Mouse (Mus musculus): Measurements from ENCODE around the gene Gm10639. TPM values are rescaled to one million over a fixed set of nuclear protein-coding genes. Genes with fewer than 3 reads are reported as not detected.
"Not testable (repeated sequence)": the region's sequence is repeated elsewhere in the genome, so short reads cannot be mapped to it uniquely, and the experiment has no call there.

Gene Gm10639
- total and polyA plus RNA-seq, 3 experiments, result not detected

DNA sequence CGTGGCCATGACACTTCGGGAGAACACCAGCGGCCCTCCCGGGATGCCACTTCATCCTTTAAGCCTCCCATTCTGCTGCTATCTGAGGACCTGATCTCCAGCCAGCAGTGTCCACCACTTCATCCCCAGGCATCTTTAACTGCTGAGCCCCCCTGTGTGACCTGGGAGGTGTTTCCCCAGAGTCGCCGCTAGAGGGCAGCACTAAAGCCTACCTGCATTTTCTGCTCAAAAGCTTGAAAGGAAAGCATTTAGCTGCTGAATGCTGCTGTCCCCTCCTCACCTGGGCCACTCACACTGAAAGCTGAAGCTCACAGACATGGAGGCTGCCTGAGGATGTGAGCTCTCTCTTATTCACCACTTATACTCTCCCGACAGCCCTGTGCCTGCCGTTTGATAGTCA lies 50.6 kb downstream of the Gm10639 start:
- DNase-seq (ENCODE audit: low spot score), result peak; percentile 4
- not testable (repeated sequence) for ATAC-seq (ENCODE audit: extremely low read depth, insufficient number of reproducible peaks, low FRiP score, poor library complexity, severe bottlenecking); H3K4me3 ChIP-seq (ENCODE audit: low read depth, low read length); H3K27me3 ChIP-seq (ENCODE audit: insufficient read depth, low read length); H3K4me1 ChIP-seq (ENCODE audit: insufficient read depth, low read depth, low read length); H3K36me3 ChIP-seq (replicated peaks); H3K9me3 ChIP-seq (replicated peaks)
- peak; percentile 76 for TF ChIP-seq CTCF (IDR thresholded peaks at IDR 0.05; ENCODE audit: low read depth, low read length)

DNA sequence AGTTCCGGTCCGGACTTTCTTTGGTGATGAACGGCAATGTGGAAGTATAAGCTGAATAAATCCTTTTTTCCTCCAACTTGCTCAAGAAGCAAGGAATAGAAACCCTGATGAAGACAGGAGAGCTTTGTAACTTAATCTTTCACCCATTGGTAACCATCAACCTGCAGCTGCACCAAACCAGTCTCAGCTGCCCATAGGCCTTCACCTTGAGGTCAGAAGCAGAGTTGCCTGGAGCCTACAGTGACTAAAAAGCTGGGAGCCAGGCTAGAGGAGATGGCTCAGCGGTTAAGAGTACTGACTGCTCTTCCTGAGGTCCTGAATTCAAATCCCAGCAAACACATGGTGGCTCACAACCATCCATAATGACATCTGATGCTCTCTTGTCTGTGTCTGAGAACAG lies 52.8 kb downstream of the Gm10639 start:
- not testable (repeated sequence) for H3K9me3 ChIP-seq (replicated peaks); ATAC-seq (ENCODE audit: extremely low read depth, insufficient number of reproducible peaks, low FRiP score, poor library complexity, severe bottlenecking); DNase-seq (ENCODE audit: low spot score); H3K4me1 ChIP-seq (ENCODE audit: insufficient read depth, low read depth, low read length); H3K36me3 ChIP-seq (replicated peaks); H3K4me3 ChIP-seq (ENCODE audit: low read depth, low read length); H3K27me3 ChIP-seq (ENCODE audit: insufficient read depth, low read length)

DNA sequence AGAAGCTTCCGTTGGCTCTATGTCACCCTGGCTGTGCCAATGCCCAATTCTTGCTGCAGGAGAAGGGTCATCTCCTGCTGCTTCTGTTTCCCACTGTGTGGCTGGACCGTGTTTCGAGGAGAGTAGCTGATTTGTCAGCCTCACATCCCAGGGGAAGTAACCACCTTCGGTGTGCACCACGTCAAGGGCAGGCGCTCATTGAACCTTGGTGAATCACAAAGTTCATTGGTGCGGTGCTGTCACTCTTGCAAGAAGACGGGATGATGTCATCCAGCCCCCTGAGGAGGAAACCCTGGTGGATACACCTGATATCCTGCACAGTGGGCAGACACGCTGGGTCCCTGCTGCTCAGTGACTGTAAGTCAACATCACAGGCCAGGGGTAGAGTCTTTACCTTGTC lies 53.3 kb downstream of the Gm10639 start:
- H3K9me3 ChIP-seq (replicated peaks); H3K36me3 ChIP-seq (replicated peaks); H3K4me3 ChIP-seq (ENCODE audit: low read depth, low read length); DNase-seq (ENCODE audit: low spot score); ATAC-seq (ENCODE audit: extremely low read depth, insufficient number of reproducible peaks, low FRiP score, poor library complexity, severe bottlenecking); H3K4me1 ChIP-seq (ENCODE audit: insufficient read depth, low read depth, low read length); H3K27me3 ChIP-seq (ENCODE audit: insufficient read depth, low read length): not testable (repeated sequence)

DNA sequence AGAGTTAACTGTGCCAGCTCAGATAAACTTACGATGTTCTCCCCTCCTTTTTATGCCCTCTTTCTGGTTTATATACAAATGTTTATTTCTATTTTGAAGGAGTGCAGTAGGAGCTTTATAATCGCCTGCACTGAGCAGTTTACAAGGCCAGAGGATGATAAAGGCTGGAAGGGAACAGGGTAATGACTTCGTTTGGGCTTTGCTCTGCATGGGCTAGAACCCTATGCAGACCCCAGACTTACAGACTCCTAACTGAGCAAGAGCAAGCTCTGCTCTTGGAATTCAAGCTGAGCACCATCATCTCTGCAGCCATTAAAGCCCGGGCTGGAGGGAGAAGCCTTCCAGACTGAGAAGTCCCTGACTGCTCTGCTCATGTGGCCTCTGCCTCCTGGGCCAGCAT lies 55.5 kb downstream of the Gm10639 start:
- not testable (repeated sequence) for H3K9me3 ChIP-seq (replicated peaks); H3K4me1 ChIP-seq (ENCODE audit: insufficient read depth, low read depth, low read length); H3K27me3 ChIP-seq (ENCODE audit: insufficient read depth, low read length); H3K4me3 ChIP-seq (ENCODE audit: low read depth, low read length); H3K36me3 ChIP-seq (replicated peaks); ATAC-seq (ENCODE audit: extremely low read depth, insufficient number of reproducible peaks, low FRiP score, poor library complexity, severe bottlenecking); DNase-seq (ENCODE audit: low spot score)

DNA sequence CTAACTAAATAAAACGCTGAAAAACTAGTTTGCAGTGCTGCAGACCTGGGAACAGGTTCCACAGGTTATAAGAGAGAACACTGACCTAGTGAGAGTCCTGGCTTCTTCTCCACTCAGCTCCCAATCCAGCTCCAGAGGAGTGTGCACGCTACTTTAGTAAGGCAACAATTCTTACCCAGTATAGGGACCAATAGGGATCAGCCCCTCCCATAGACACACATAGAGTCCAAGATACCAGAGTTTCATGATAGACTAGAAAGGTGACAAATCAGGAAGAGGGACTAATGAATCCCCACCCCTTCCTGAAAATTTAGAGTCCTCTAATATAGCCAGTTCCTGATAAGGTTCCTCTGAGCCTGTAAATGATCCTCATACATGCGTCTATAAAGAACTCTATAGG lies 57.3 kb downstream of the Gm10639 start:
- H3K27me3 ChIP-seq (ENCODE audit: insufficient read depth, low read length), result peaks cover 5% of the 10 kb centered on the region
- ATAC-seq (ENCODE audit: extremely low read depth, insufficient number of reproducible peaks, low FRiP score, poor library complexity, severe bottlenecking) (no peak), DNase-seq (ENCODE audit: low spot score) (no peak)
- TF ChIP-seq GATA2 (IDR thresholded peaks at IDR 0.05; ENCODE audit: borderline replicate concordance, low read depth, low read length) (no peak), TAL1 (conservative IDR thresholded peaks at IDR 0.05; ENCODE audit: low read depth, low read length) (no peak), GATA1 (IDR thresholded peaks at IDR 0.05; ENCODE audit: borderline replicate concordance, low read length) (no peak), POLR2AphosphoS5 (IDR thresholded peaks at IDR 0.05; ENCODE audit: insufficient replicate concordance, low read depth, low read length) (no peak), CTCF (IDR thresholded peaks at IDR 0.05; ENCODE audit: low read depth, low read length) (no peak)
- H3K9me3 ChIP-seq (replicated peaks), result no peaks in the 10 kb centered on the region
- H3K36me3 ChIP-seq (replicated peaks), result no peaks in the 10 kb centered on the region
- no peak overlapping the region for H3K4me3 ChIP-seq (ENCODE audit: low read depth, low read length)
- H3K4me1 ChIP-seq (ENCODE audit: insufficient read depth, low read depth, low read length), result no peaks in the 10 kb centered on the region

DNA sequence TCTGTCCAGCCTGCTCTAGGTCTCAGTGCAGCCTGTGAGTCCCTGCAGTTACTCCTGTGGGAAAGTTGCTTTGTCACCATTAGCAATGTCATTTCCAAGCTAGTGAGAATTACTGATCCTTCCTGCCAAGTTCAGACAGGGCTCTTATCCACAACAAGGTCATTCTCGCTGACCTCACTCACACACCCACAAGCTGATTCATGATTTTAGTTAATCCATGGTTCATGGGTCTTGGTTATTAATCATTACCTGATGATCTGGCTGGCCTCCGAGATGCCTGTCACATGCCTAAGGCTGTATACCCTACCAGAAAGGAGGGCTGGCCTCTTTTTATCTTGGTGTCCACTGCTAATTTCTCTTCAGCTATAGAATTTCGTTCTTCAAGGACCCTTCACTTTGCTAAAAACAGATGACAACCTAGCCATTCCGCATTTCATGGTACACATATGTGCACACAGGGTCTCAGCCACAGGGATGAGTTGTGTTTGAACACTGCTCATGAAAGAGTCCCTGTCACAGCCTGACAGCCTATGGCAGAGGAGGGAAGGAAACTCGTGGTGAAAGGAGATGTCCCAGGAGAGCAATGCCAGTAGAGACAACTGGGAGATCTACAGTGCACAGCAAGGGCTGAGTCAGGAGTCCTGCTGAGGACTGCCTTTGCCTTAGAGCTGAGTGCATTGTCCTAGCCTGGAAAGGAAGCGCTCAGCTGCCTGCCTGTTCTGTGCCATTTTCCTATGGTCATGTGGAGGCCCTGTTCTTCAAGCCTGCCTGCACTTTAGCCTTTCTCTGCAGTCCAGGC lies 58.7 kb downstream of the Gm10639 start:
- ATAC-seq (ENCODE audit: extremely low read depth, insufficient number of reproducible peaks, low FRiP score, poor library complexity, severe bottlenecking); H3K4me1 ChIP-seq (ENCODE audit: insufficient read depth, low read depth, low read length); H3K4me3 ChIP-seq (ENCODE audit: low read depth, low read length): not testable (repeated sequence)

DNA sequence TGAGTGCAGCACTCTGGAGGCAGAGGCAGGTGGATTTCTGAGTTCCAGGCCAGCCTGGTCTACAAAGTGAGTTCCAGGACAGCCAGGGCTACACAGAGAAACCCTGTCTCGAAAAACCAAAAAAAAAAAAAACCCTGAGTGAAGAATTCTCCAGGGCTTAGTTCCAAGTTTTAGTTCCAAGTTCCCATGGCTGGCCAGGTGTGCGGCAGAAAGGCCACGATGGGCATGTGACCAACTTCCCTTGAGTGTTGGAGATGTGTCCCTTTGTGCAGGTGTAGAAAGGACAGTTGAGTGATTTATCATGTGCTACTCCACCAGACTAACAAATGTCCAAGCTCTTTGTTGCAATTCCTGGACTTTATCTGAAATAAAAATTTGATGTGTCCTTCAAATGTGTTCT lies 59.4 kb downstream of the Gm10639 start:
- not testable (repeated sequence) for ATAC-seq (ENCODE audit: extremely low read depth, insufficient number of reproducible peaks, low FRiP score, poor library complexity, severe bottlenecking); DNase-seq (ENCODE audit: low spot score); H3K36me3 ChIP-seq (replicated peaks); H3K4me3 ChIP-seq (ENCODE audit: low read depth, low read length); H3K9me3 ChIP-seq (replicated peaks); H3K4me1 ChIP-seq (ENCODE audit: insufficient read depth, low read depth, low read length)
- H3K27me3 ChIP-seq (ENCODE audit: insufficient read depth, low read length), result peaks cover 11% of the 10 kb centered on the region

More for the DNA sequence above, 58.7 kb downstream of the Gm10639 start:
- not testable (repeated sequence) for H3K36me3 ChIP-seq (replicated peaks); H3K27me3 ChIP-seq (ENCODE audit: insufficient read depth, low read length); DNase-seq (ENCODE audit: low spot score); H3K9me3 ChIP-seq (replicated peaks)

DNA sequence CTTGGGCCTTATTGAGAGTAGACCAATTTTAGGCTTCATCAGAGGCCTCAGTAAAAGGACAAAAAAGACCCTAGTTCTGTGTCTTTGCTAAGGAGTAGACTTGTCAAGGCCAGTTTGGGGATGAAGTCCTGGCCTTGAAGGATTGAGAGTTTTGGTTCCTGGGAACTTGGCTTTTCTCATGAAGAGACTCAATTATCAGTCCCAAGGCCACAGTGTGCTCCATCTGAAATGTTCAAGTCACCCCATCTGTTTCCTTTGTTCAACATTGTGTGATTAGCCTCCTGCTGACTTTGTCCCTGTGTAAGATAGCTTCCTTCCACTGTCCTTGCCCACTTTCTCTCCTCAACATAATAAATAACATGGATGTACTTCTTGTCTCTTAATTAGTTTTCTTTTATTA lies 60.3 kb downstream of the Gm10639 start:
- not testable (repeated sequence) for H3K36me3 ChIP-seq (replicated peaks); H3K9me3 ChIP-seq (replicated peaks); DNase-seq (ENCODE audit: low spot score); H3K4me1 ChIP-seq (ENCODE audit: insufficient read depth, low read depth, low read length); H3K4me3 ChIP-seq (ENCODE audit: low read depth, low read length); ATAC-seq (ENCODE audit: extremely low read depth, insufficient number of reproducible peaks, low FRiP score, poor library complexity, severe bottlenecking)
- peaks cover 11% of the 10 kb centered on the region for H3K27me3 ChIP-seq (ENCODE audit: insufficient read depth, low read length)

Data from G1E (cell line).